In the genomic region with DNA sequence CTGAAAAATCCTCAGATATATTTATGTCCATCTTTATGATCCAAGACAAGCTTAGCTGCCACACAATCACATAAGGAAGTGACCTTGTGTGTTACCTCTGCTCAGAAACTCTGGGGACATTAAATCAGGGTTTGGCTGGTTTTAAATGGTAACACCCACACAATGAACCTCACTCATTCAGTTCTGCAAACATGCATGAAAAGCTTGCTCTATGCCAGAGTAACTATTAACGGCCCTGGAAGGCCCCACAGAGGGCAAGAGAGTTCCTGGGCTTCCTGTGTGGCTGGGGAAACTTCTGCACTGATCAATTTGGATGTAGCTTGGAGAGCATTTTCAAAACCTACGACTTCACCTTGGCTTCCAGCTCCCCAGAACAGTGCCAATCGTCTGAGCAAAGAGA, we compare ENCODE assay signal across 33 mouse cellular contexts. TPM values are rescaled to one million over a fixed set of nuclear protein-coding genes. Genes with fewer than 3 reads are reported as not detected.
DNase-seq lines count a peak whose midpoint lies in the region; ATAC-seq and TF ChIP-seq lines count a peak whose summit lies in the region.
"Had no signal": no experiment of that assay in that cellular context is flagged by ENCODE, and none has a peak within 500 bp of the region (broad histone marks: within the 10 kb centered on the region; RNA-seq: fewer than 3 reads in every experiment).

No protein-coding gene starts in this region.

- TF ChIP-seq CTCF in kidney, adult 2 months (conservative IDR thresholded peaks at IDR 0.05; ENCODE audit: insufficient read depth, insufficient read length, low read depth, low read length), result no peak

- no peaks in the 10 kb centered on the region for H3K27me3 ChIP-seq in kidney, adult 2 months (replicated peaks; ENCODE audit: control insufficient read depth, insufficient read depth, low read length)
- H3K27me3 ChIP-seq in splenic B cell, adult 2 months (ENCODE audit: control insufficient read depth, insufficient read depth, low read length, poor library complexity, severe bottlenecking), result no peaks in the 10 kb centered on the region
- H3K27me3 ChIP-seq in forebrain, embryonic 13.5 days, result no peaks in the 10 kb centered on the region
- H3K27me3 ChIP-seq: embryonic facial prominence, embryonic 15.5 days; forebrain, embryonic 12.5 days; heart, embryonic 13.5 days; midbrain, embryonic 12.5 days; neural tube, embryonic 12.5 days had no signal

- H3K9ac ChIP-seq in forebrain, embryonic 13.5 days, result no peak overlapping the region
- H3K9ac ChIP-seq: embryonic facial prominence, embryonic 15.5 days; forebrain, embryonic 12.5 days; heart, embryonic 13.5 days; liver, postnatal 0 days; midbrain, embryonic 12.5 days; neural tube, embryonic 12.5 days had no signal

- peak; percentile 32 for DNase-seq in kidney, adult 2 months
- no peak for DNase-seq in kidney, adult 18-20 months
- peak; percentile 41 to 51 for DNase-seq in spleen, postnatal 36 days (ENCODE audit: low spot score in 2 of 2)
- no peak for DNase-seq in spleen, adult 18-20 months
- peak; percentile 55 for DNase-seq in induced T-regulatory cell, adult 2 months (ENCODE audit: low read depth)
- DNase-seq in splenic B cell, adult 2 months (ENCODE audit: low read depth, low spot score), result peak; percentile 29
- no peak for DNase-seq in urinary bladder, postnatal 10 days (ENCODE audit: low spot score)
- DNase-seq: adrenal gland, postnatal 14 days; cerebellum, adult 11-12 months; cerebellum, postnatal 10 days; gastrocnemius, adult 2 months; heart, postnatal 10 days; kidney, adult 11 months; layer of hippocampus, adult 9-11 months; liver, postnatal 0 days; lung, postnatal 36 days; right cerebral cortex, adult 18-20 months; right cerebral cortex, postnatal 4 days; thymus, adult 2 months; thymus, postnatal 36 days had no signal

- no peaks in the 10 kb centered on the region for H3K9me3 ChIP-seq in forebrain, embryonic 13.5 days (replicated peaks)
- H3K9me3 ChIP-seq: embryonic facial prominence, embryonic 10.5 days; embryonic facial prominence, embryonic 15.5 days; forebrain, embryonic 12.5 days; G1E; heart, embryonic 13.5 days; megakaryocyte, embryonic 14.5 days; midbrain, embryonic 12.5 days; neural tube, embryonic 12.5 days had no signal

- H3K4me3 ChIP-seq in kidney, adult 2 months (ENCODE audit: insufficient read depth, low read depth, low read length), result no peak overlapping the region
- no peak overlapping the region for H3K4me3 ChIP-seq in forebrain, embryonic 13.5 days
- H3K4me3 ChIP-seq: embryonic facial prominence, embryonic 10.5 days; embryonic facial prominence, embryonic 15.5 days; forebrain, embryonic 12.5 days; gastrocnemius, adult 2 months; heart, embryonic 13.5 days; midbrain, embryonic 12.5 days; myocyte; neural tube, embryonic 12.5 days had no signal

- no peaks in the 10 kb centered on the region for H3K36me3 ChIP-seq in kidney, adult 2 months (ENCODE audit: control insufficient read depth, insufficient read depth, low read length)
- peaks cover 3% of the 10 kb centered on the region for H3K36me3 ChIP-seq in splenic B cell, adult 2 months (ENCODE audit: control insufficient read depth, insufficient read depth, low read length, poor library complexity, severe bottlenecking)
- no peaks in the 10 kb centered on the region for H3K36me3 ChIP-seq in forebrain, embryonic 13.5 days (ENCODE audit: poor library complexity, severe bottlenecking)
- H3K36me3 ChIP-seq: embryonic facial prominence, embryonic 10.5 days; embryonic facial prominence, embryonic 15.5 days; forebrain, embryonic 12.5 days; G1E; heart, embryonic 13.5 days; midbrain, embryonic 12.5 days; neural tube, embryonic 12.5 days had no signal

- no peaks in the 10 kb centered on the region for H3K4me1 ChIP-seq in kidney, adult 2 months (ENCODE audit: control insufficient read depth, insufficient read depth, low read length)
- H3K4me1 ChIP-seq in forebrain, embryonic 13.5 days, result no peaks in the 10 kb centered on the region
- H3K4me1 ChIP-seq: embryonic facial prominence, embryonic 10.5 days; embryonic facial prominence, embryonic 15.5 days; forebrain, embryonic 12.5 days; heart, embryonic 13.5 days; midbrain, embryonic 12.5 days; neural tube, embryonic 12.5 days had no signal

- H3K27ac ChIP-seq in kidney, adult 2 months (ENCODE audit: insufficient read depth, low read depth, low read length), result no peak overlapping the region
- H3K27ac ChIP-seq in forebrain, embryonic 13.5 days, result no peak overlapping the region
- H3K27ac ChIP-seq: embryonic facial prominence, embryonic 10.5 days; embryonic facial prominence, embryonic 15.5 days; forebrain, embryonic 12.5 days; gastrocnemius, adult 2 months; heart, embryonic 13.5 days; kidney, postnatal 0 days; midbrain, embryonic 12.5 days; neural tube, embryonic 12.5 days had no signal

- WGBS in kidney, adult 2 months, result 40% methylated on average over 3 of the region's 3 CpGs
- 61% methylated on average over 3 of the region's 3 CpGs for WGBS in forebrain, embryonic 13.5 days

- no peak overlapping the region for H3K4me2 ChIP-seq in forebrain, embryonic 13.5 days
- H3K4me2 ChIP-seq: embryonic facial prominence, embryonic 15.5 days; forebrain, embryonic 12.5 days; heart, embryonic 13.5 days; liver, embryonic 11.5 days; midbrain, embryonic 12.5 days; neural tube, embryonic 12.5 days had no signal

- TF ChIP-seq POLR2A in kidney, adult 2 months (IDR thresholded peaks at IDR 0.05; ENCODE audit: low read depth, low read length), result no peak

- no peak for ATAC-seq in forebrain, embryonic 13.5 days
- ATAC-seq: hindbrain, embryonic 16.5 days; liver, postnatal 0 days had no signal

RNA-seq across cellular contexts. Expression of gene Tlr1, which starts 1.1 kb away (rescaled TPM):
- polyA plus RNA-seq in kidney, adult 2 months (2012; rRNA removed), result 0.96 and 2.7 TPM in 2 replicates
- polyA plus RNA-seq in forebrain, embryonic 13.5 days (2015; fragmentation: Nextera tagmentation; extraction: Ambion mirVana), result 0.14 and 0.39 TPM in 2 replicates
- polyA plus RNA-seq: G1E had no signal

RNA-seq across cellular contexts. Expression of gene Tlr6, which starts 27.7 kb away (rescaled TPM):
- 0.33 and 0.41 TPM in 2 replicates for polyA plus RNA-seq in kidney, adult 2 months (2012; rRNA removed)
- polyA plus RNA-seq in forebrain, embryonic 13.5 days (2015; fragmentation: Nextera tagmentation; extraction: Ambion mirVana), result 0.14 and 0.28 TPM in 2 replicates
- polyA plus RNA-seq: G1E had no signal

RNA-seq across cellular contexts. Expression of gene Fam114a1, which starts 37.7 kb away (rescaled TPM):
- polyA plus RNA-seq in kidney, adult 2 months (2012; rRNA removed), result 7.7 and 8.8 TPM in 2 replicates
- 6.3 and 6.5 TPM in 2 replicates for polyA plus RNA-seq in forebrain, embryonic 13.5 days (2015; fragmentation: Nextera tagmentation; extraction: Ambion mirVana)
- polyA plus RNA-seq: G1E had no signal

Comparison
In these comparisons a context has a peak if more than half of its experiments do, and no peak if none do; other contexts are left out.
1. DNase-seq: peak in kidney, adult 2 months (single experiment), spleen, postnatal 36 days (2 of 2), induced T-regulatory cell, adult 2 months (single experiment) and splenic B cell, adult 2 months (single experiment); none in kidney, adult 18-20 months (single experiment), spleen, adult 18-20 months (0 of 2) and urinary bladder, postnatal 10 days (single experiment).